Comparison of ENCODE assay signal across 9 mouse cellular contexts in genomic region chr17:25835301-25835700, GRCm38 (mm10). TPM values are rescaled to one million over a fixed set of nuclear protein-coding genes. Genes with fewer than 3 reads are reported as not detected.
DNase-seq lines count a peak whose midpoint lies in the region; ATAC-seq and TF ChIP-seq lines count a peak whose summit lies in the region.
"Had no signal": no experiment of that assay in that cellular context is flagged by ENCODE, and none has a peak within 500 bp of the region (broad histone marks: within the 10 kb centered on the region; RNA-seq: fewer than 3 reads in every experiment).

No protein-coding gene starts in this region.

- ATAC-seq in embryonic facial prominence, embryonic 12.5 days (ENCODE audit: insufficient number of reproducible peaks, insufficient read depth, low FRiP score, low TSS enrichment): no peak
- ATAC-seq in hindbrain, embryonic 15.5 days (ENCODE audit: low FRiP score, low read depth): no peak
- no peak for ATAC-seq in midbrain, embryonic 16.5 days
- no peak for ATAC-seq in CD4-positive, CD25-positive, alpha-beta regulatory T cell, adult 4 months
- ATAC-seq in megakaryocyte progenitor cell, adult 5-6 weeks (replicated peaks; ENCODE audit: poor library complexity): no peak

- no peaks in the 10 kb centered on the region for H3K27me3 ChIP-seq in kidney, adult 2 months (replicated peaks; ENCODE audit: control insufficient read depth, insufficient read depth, low read length)
- no peaks in the 10 kb centered on the region for H3K27me3 ChIP-seq in embryonic facial prominence, embryonic 12.5 days
- H3K27me3 ChIP-seq in hindbrain, embryonic 15.5 days: no peaks in the 10 kb centered on the region
- no peaks in the 10 kb centered on the region for H3K27me3 ChIP-seq in midbrain, embryonic 16.5 days (ENCODE audit: control insufficient read depth, insufficient read depth, low read depth, low read length)

- no peak overlapping the region for H3K27ac ChIP-seq in kidney, adult 2 months (ENCODE audit: insufficient read depth, low read depth, low read length)
- H3K27ac ChIP-seq in embryonic facial prominence, embryonic 12.5 days: no peak overlapping the region
- no peak overlapping the region for H3K27ac ChIP-seq in hindbrain, embryonic 15.5 days (replicated peaks)
- H3K27ac ChIP-seq in midbrain, embryonic 16.5 days (ENCODE audit: low read length): no peak overlapping the region

- DNase-seq in kidney, adult 2 months: peak; percentile 14
- no peak for DNase-seq in kidney, postnatal 25 days
- no peak for DNase-seq in lung, postnatal 25 days (ENCODE audit: low spot score)
- DNase-seq: lung, adult 2 months had no signal

- 0 out of 2 replicates have a peak overlapping the region, but pooled peaks have one; percentile 79 for H3K4me2 ChIP-seq in embryonic facial prominence, embryonic 12.5 days (replicated peaks)
- H3K4me2 ChIP-seq in hindbrain, embryonic 15.5 days: peak overlapping the region; percentile 92
- peak overlapping the region; percentile 91 for H3K4me2 ChIP-seq in midbrain, embryonic 16.5 days (ENCODE audit: low read length)

- H3K9me3 ChIP-seq in embryonic facial prominence, embryonic 12.5 days: no peaks in the 10 kb centered on the region
- H3K9me3 ChIP-seq in hindbrain, embryonic 15.5 days: no peaks in the 10 kb centered on the region
- H3K9me3 ChIP-seq in midbrain, embryonic 16.5 days (replicated peaks; ENCODE audit: control insufficient read depth, low read length, poor library complexity, severe bottlenecking): no peaks in the 10 kb centered on the region

- no peak overlapping the region for H3K9ac ChIP-seq in embryonic facial prominence, embryonic 12.5 days
- 0 out of 2 replicates have a peak overlapping the region, but pooled peaks have one; percentile 70 for H3K9ac ChIP-seq in hindbrain, embryonic 15.5 days
- no peak overlapping the region for H3K9ac ChIP-seq in midbrain, embryonic 16.5 days (ENCODE audit: low read depth, low read length)

- peak overlapping the region; percentile 74; the same call in 1 of the 2 replicates for H3K4me3 ChIP-seq in kidney, adult 2 months (ENCODE audit: insufficient read depth, low read depth, low read length)
- no peak overlapping the region for H3K4me3 ChIP-seq in embryonic facial prominence, embryonic 12.5 days
- H3K4me3 ChIP-seq in hindbrain, embryonic 15.5 days: no peak overlapping the region; the same call in 1 of the 2 replicates
- H3K4me3 ChIP-seq in midbrain, embryonic 16.5 days (ENCODE audit: low read depth, low read length): no peak overlapping the region

- peaks cover 38% of the 10 kb centered on the region for H3K4me1 ChIP-seq in kidney, adult 2 months (ENCODE audit: control insufficient read depth, insufficient read depth, low read length)
- peaks cover 59% of the 10 kb centered on the region for H3K4me1 ChIP-seq in embryonic facial prominence, embryonic 12.5 days
- peaks cover 70% of the 10 kb centered on the region for H3K4me1 ChIP-seq in hindbrain, embryonic 15.5 days (replicated peaks)
- H3K4me1 ChIP-seq in midbrain, embryonic 16.5 days (ENCODE audit: control insufficient read depth, insufficient read depth, low read length): peaks cover 62% of the 10 kb centered on the region

- no peak for TF ChIP-seq CTCF in kidney, adult 2 months (conservative IDR thresholded peaks at IDR 0.05; ENCODE audit: insufficient read depth, insufficient read length, low read depth, low read length)

- TF ChIP-seq POLR2A in kidney, adult 2 months (IDR thresholded peaks at IDR 0.05; ENCODE audit: low read depth, low read length): no peak

- 60% methylated on average over 7 of the region's 7 CpGs for WGBS in kidney, adult 2 months
- WGBS in embryonic facial prominence, embryonic 12.5 days: 96% methylated on average over 7 of the region's 7 CpGs
- 97% methylated on average over 7 of the region's 7 CpGs for WGBS in hindbrain, embryonic 15.5 days
- WGBS in midbrain, embryonic 16.5 days: 97% methylated on average over 7 of the region's 7 CpGs

- no peaks in the 10 kb centered on the region; the same call in 1 of the 2 replicates for H3K36me3 ChIP-seq in kidney, adult 2 months (ENCODE audit: control insufficient read depth, insufficient read depth, low read length)
- peaks cover 50% of the 10 kb centered on the region for H3K36me3 ChIP-seq in embryonic facial prominence, embryonic 12.5 days
- H3K36me3 ChIP-seq in hindbrain, embryonic 15.5 days: peaks cover 27% of the 10 kb centered on the region
- peaks cover 30% of the 10 kb centered on the region for H3K36me3 ChIP-seq in midbrain, embryonic 16.5 days (ENCODE audit: control insufficient read depth, insufficient read depth, low read length)

RNA-seq across cellular contexts. Expression of gene Rhbdl1, which starts 1.8 kb away (rescaled TPM):
- polyA plus RNA-seq in kidney, adult 2 months (2012; rRNA removed): 9.2 and 13.9 TPM in 2 replicates
- polyA plus RNA-seq in embryonic facial prominence, embryonic 12.5 days (2016; fragmentation: Nextera tagmentation; extraction: Ambion mirVana): 1.2 and 1.6 TPM in 2 replicates
- 51.9 and 56.8 TPM in 2 replicates for polyA plus RNA-seq in hindbrain, embryonic 15.5 days (2015; fragmentation: Nextera tagmentation; extraction: Ambion mirVana)
- 59.3 and 66.1 TPM in 2 replicates for polyA plus RNA-seq in midbrain, embryonic 16.5 days (2015; fragmentation: Nextera tagmentation; extraction: Ambion mirVana)
- not detected for polyA plus RNA-seq in CD4-positive, CD25-positive, alpha-beta regulatory T cell, adult 4 months (2017; shearing (Covaris generic))
- total RNA-seq in megakaryocyte progenitor cell, adult 5-6 weeks (2015): 1.0 and 1.1 TPM in 2 replicates
- 2.5 TPM in 1 of 2 replicates, not detected in the other for total RNA-seq in megakaryocyte progenitor cell, adult 5-6 weeks (2017)

RNA-seq across cellular contexts. Expression of gene Stub1, which starts 2.1 kb away (rescaled TPM):
- 140 and 144 TPM in 2 replicates for polyA plus RNA-seq in kidney, adult 2 months (2012; rRNA removed)
- polyA plus RNA-seq in embryonic facial prominence, embryonic 12.5 days (2016; fragmentation: Nextera tagmentation; extraction: Ambion mirVana): 334 and 338 TPM in 2 replicates
- polyA plus RNA-seq in hindbrain, embryonic 15.5 days (2015; fragmentation: Nextera tagmentation; extraction: Ambion mirVana): 358 and 382 TPM in 2 replicates
- polyA plus RNA-seq in midbrain, embryonic 16.5 days (2015; fragmentation: Nextera tagmentation; extraction: Ambion mirVana): 358 and 382 TPM in 2 replicates
- 10 to 100 TPM; 75.1 to 75.2 TPM for polyA plus RNA-seq in CD4-positive, CD25-positive, alpha-beta regulatory T cell, adult 4 months (2017; shearing (Covaris generic))
- total RNA-seq in megakaryocyte progenitor cell, adult 5-6 weeks (2015): 66.5 and 73.4 TPM in 2 replicates
- 99.5 and 106 TPM in 2 replicates for total RNA-seq in megakaryocyte progenitor cell, adult 5-6 weeks (2017)

RNA-seq across cellular contexts. Expression of gene Gm20683, which starts 6.3 kb away (rescaled TPM):
- 26.3 and 50.3 TPM in 2 replicates for polyA plus RNA-seq in kidney, adult 2 months (2012; rRNA removed)
- polyA plus RNA-seq in embryonic facial prominence, embryonic 12.5 days (2016; fragmentation: Nextera tagmentation; extraction: Ambion mirVana): 1.5 and 2.4 TPM in 2 replicates
- 13.8 and 14.0 TPM in 2 replicates for polyA plus RNA-seq in hindbrain, embryonic 15.5 days (2015; fragmentation: Nextera tagmentation; extraction: Ambion mirVana)
- polyA plus RNA-seq in midbrain, embryonic 16.5 days (2015; fragmentation: Nextera tagmentation; extraction: Ambion mirVana): 11.8 and 14.5 TPM in 2 replicates
- polyA plus RNA-seq in CD4-positive, CD25-positive, alpha-beta regulatory T cell, adult 4 months (2017; shearing (Covaris generic)): 1 to 10 TPM in 1 of 2 experiments, under 1 TPM in 1; 0.79 to 1.7 TPM
- 0.17 and 0.32 TPM in 2 replicates for total RNA-seq in megakaryocyte progenitor cell, adult 5-6 weeks (2015)
- 0.54 and 0.78 TPM in 2 replicates for total RNA-seq in megakaryocyte progenitor cell, adult 5-6 weeks (2017)

RNA-seq across cellular contexts. Expression of gene Jmjd8, which starts 6.6 kb away (rescaled TPM):
- 132 and 139 TPM in 2 replicates for polyA plus RNA-seq in kidney, adult 2 months (2012; rRNA removed)
- 53.9 and 57.0 TPM in 2 replicates for polyA plus RNA-seq in embryonic facial prominence, embryonic 12.5 days (2016; fragmentation: Nextera tagmentation; extraction: Ambion mirVana)
- 51.1 and 55.0 TPM in 2 replicates for polyA plus RNA-seq in hindbrain, embryonic 15.5 days (2015; fragmentation: Nextera tagmentation; extraction: Ambion mirVana)
- 52.0 and 60.4 TPM in 2 replicates for polyA plus RNA-seq in midbrain, embryonic 16.5 days (2015; fragmentation: Nextera tagmentation; extraction: Ambion mirVana)
- polyA plus RNA-seq in CD4-positive, CD25-positive, alpha-beta regulatory T cell, adult 4 months (2017; shearing (Covaris generic)): 10 to 100 TPM; 22.2 to 42.8 TPM
- 12.0 and 15.6 TPM in 2 replicates for total RNA-seq in megakaryocyte progenitor cell, adult 5-6 weeks (2015)
- 19.5 and 22.8 TPM in 2 replicates for total RNA-seq in megakaryocyte progenitor cell, adult 5-6 weeks (2017)

RNA-seq across cellular contexts. Expression of gene Rhot2, which starts 9.3 kb away (rescaled TPM):
- 133 and 147 TPM in 2 replicates for polyA plus RNA-seq in kidney, adult 2 months (2012; rRNA removed)
- 23.0 and 26.9 TPM in 2 replicates for polyA plus RNA-seq in embryonic facial prominence, embryonic 12.5 days (2016; fragmentation: Nextera tagmentation; extraction: Ambion mirVana)
- polyA plus RNA-seq in hindbrain, embryonic 15.5 days (2015; fragmentation: Nextera tagmentation; extraction: Ambion mirVana): 15.1 and 16.6 TPM in 2 replicates
- polyA plus RNA-seq in midbrain, embryonic 16.5 days (2015; fragmentation: Nextera tagmentation; extraction: Ambion mirVana): 15.2 and 16.7 TPM in 2 replicates
- 10 to 100 TPM; 19.1 to 47.0 TPM for polyA plus RNA-seq in CD4-positive, CD25-positive, alpha-beta regulatory T cell, adult 4 months (2017; shearing (Covaris generic))
- total RNA-seq in megakaryocyte progenitor cell, adult 5-6 weeks (2015): 15.1 and 17.0 TPM in 2 replicates
- 18.0 and 19.7 TPM in 2 replicates for total RNA-seq in megakaryocyte progenitor cell, adult 5-6 weeks (2017)
